Mouse (Mus musculus) cerebellum, adult 2 months (tissue): ENCODE measurements at regions not wholly inside any gene's neighbourhood (a gene's known extent, or its start where the extent isn't known, plus 50 kb on each side); places are given as distances from the start of the nearest gene placed in this dataset.

Experiments used
- CTCF ChIP-seq: fragments of 200-500 bp; IDR thresholded peaks from 2 replicates; pipeline ENCODE4 v1.5.1; 2011; ENCODE audit warnings: low read depth, mild to moderate bottlenecking, control low read depth, low read length, moderate library complexity, borderline replicate concordance; ENCODE audit not compliant: insufficient read depth
- POLR2A ChIP-seq: fragments of 200-500 bp; IDR thresholded peaks from 2 replicates; pipeline ENCODE4 v1.6.1; 2011; ENCODE audit warnings: low read length, control low read depth, borderline replicate concordance; ENCODE audit not compliant: insufficient read depth

GRCm38 (mm10) chr17:16051713-16052112 is 220.9 kb upstream of the Rgmb start:
- TF ChIP-seq CTCF (no peak), POLR2A (no peak)
